Mouse (Mus musculus) kidney, postnatal 0 days (tissue): Measurements from ENCODE around the gene Ado. TPM values are rescaled to one million over a fixed set of nuclear protein-coding genes. Genes with fewer than 3 reads are reported as not detected.

Source experiments
- ATAC-seq: fragments of 200-750 bp; cut with Nextera tagmentation; replicated peaks from 2 replicates; pipeline ENCODE4 v1.8.0; 2017; ENCODE audit warnings: low read depth, moderate number of reproducible peaks, moderate TSS enrichment, moderate library complexity; ENCODE audit not compliant: low FRiP score
- DNase-seq: peaks from one replicate; pipeline ENCODE4 v3.0.0-alpha.2; 2016; ENCODE audit warnings: low spot score
- H3K27ac ChIP-seq: fragments of 300-500 bp; sonication (generic); 2 replicates; pipeline ENCODE4 v1.5.1; 2014; ENCODE audit warnings: mild to moderate bottlenecking
- H3K27me3 ChIP-seq: fragments of 300-500 bp; sonication (generic); 2 replicates; pipeline ENCODE4 v1.6.1; 2014; ENCODE audit warnings: low read length, mixed read lengths; ENCODE audit not compliant: insufficient read depth
- H3K36me3 ChIP-seq: fragments of 300-500 bp; sonication (generic); 2 replicates; pipeline ENCODE4 v1.6.1; 2014; ENCODE audit warnings: low read length, mixed read lengths; ENCODE audit not compliant: insufficient read depth
- H3K4me1 ChIP-seq: fragments of 300-500 bp; sonication (generic); replicated peaks from 2 replicates; pipeline ENCODE4 v1.6.1; 2014; ENCODE audit warnings: antibody characterized with exemption, low read length, mixed read lengths; ENCODE audit not compliant: insufficient read depth
- H3K4me2 ChIP-seq: fragments of 300-500 bp; sonication (generic); 2 replicates; pipeline ENCODE4 v1.6.1; 2014; ENCODE audit warnings: mild to moderate bottlenecking, low read length, moderate library complexity, mixed read lengths
- H3K4me3 ChIP-seq: fragments of 300-500 bp; sonication (generic); replicated peaks from 2 replicates; pipeline ENCODE4 v1.5.1; 2014; ENCODE audit warnings: low read depth, low read length
- H3K9ac ChIP-seq: fragments of 300-500 bp; sonication (generic); 2 replicates; pipeline ENCODE4 v1.6.1; 2014; ENCODE audit warnings: low read depth, low read length
- H3K9me3 ChIP-seq: fragments of 300-500 bp; sonication (generic); replicated peaks from 2 replicates; pipeline ENCODE4 v1.6.1; 2016; ENCODE audit warnings: low read length, inconsistent platforms, mixed read lengths
- CTCF ChIP-seq: IDR thresholded peaks from 2 replicates; pipeline ENCODE4 v1.5.1; 2016; ENCODE audit warnings: antibody characterized with exemption, low read depth, mild to moderate bottlenecking, moderate library complexity
- WGBS: fragments of 180-500 bp; shearing (Covaris S2); extraction: QIAGEN DNeasy Blood & Tissue Kit; methylation state at CpG from one replicate; pipeline ENCODE4 v1.1.7; 2014; 5-methylcytosine and 5-hydroxymethylcytosine counted together
- polyA plus RNA-seq: library from polyadenylated mRNA; unstranded; fragments of >200 nt; fragmentation: Nextera tagmentation; extraction: Ambion mirVana; gene quantifications from 2 replicates; pipeline ENCODE4 v1.2.1, GENCODE M21; 2015

Gene Ado
- polyA plus RNA-seq, 1 experiment from 2014 or later: 51.2 TPM

GRCm38 (mm10) chr10:67571443-67571842 lies 22.7 kb upstream of the Ado start:
- H3K9ac ChIP-seq: no peak overlapping the region
- H3K27me3 ChIP-seq: no peaks in the 10 kb centered on the region
- H3K4me1 ChIP-seq: no peaks in the 10 kb centered on the region
- 91% methylated on average over 14 of the region's 14 CpGs for WGBS
- no peak for TF ChIP-seq CTCF
- H3K4me2 ChIP-seq: no peak overlapping the region
- H3K27ac ChIP-seq: no peak overlapping the region
- no peaks in the 10 kb centered on the region for H3K36me3 ChIP-seq
- no peaks in the 10 kb centered on the region for H3K9me3 ChIP-seq
- ATAC-seq (no peak), DNase-seq (no peak)
- no peak overlapping the region for H3K4me3 ChIP-seq

DNA sequence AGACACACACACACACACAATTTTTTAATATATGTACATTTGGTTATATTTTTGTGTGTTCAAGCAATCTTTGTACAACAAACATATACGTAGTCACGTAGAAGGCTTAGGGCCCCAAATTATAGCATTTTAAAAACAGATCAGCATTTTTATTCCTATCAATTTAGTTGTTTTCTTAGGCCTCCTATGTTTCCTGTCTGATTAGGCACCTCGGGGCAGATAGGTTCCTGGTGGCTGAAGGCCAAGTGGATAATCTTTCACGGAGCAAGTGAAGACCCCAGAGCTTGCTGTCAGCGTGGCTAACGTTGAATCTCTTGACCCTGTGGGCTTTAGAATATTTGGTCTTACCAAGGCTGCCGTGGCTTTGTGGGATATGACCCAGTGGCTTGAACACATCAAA lies 20.8 kb upstream of the Ado start:
- DNase-seq (no peak), ATAC-seq (no peak)
- Histone ChIP-seq H3K27ac (no peak overlapping the region), H3K9me3 (no peaks in the 10 kb centered on the region), H3K9ac (no peak overlapping the region), H3K4me3 (no peak overlapping the region), H3K36me3 (no peaks in the 10 kb centered on the region), H3K4me1 (no peaks in the 10 kb centered on the region), H3K27me3 (no peaks in the 10 kb centered on the region), H3K4me2 (no peak overlapping the region)
- TF ChIP-seq CTCF: no peak
- WGBS: 48% methylated on average over 7 of the region's 7 CpGs

DNA sequence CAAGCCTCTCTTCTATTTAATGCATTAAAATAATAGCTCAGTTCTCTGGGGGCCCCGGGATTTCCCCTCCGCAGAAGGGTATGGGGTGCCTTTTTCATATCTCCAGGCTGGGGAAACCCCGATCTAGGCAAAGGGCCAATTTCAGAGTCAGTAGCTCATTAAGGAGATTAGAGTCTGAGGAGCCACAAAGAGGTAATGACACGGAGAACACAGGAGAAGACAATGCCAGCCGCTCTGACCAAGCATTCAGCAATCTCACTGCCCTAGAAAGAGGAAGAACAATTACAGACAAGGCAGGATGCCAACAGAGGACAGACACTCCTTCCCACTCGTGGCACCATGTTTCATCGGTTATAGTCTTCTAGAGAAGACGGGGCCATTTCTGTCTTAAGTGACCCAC lies 17.3 kb upstream of the Ado start:
- no peak overlapping the region for H3K4me3 ChIP-seq

DNA sequence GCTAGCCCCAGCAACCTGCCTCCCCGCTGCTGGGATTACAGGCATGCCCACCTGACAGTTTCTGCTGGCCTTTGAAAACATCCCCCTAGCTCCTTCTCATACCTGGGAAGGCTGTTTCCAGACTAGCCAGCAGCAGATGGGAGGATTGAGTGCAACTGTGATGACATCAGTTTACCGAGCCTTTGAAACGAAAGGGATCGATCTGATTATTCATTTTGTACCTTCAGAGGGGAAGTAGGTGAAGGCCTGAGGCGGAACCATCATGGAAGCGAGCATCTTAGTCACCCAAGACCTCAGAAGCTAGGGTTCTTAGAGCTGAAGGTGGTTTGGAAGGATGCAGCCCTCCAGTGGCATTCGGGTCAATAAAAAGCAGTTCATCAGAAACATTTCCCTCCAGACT lies 15.8 kb upstream of the Ado start:
- 95% methylated on average over 7 of the region's 7 CpGs for WGBS
- DNase-seq: no peak
- H3K4me1 ChIP-seq: no peaks in the 10 kb centered on the region
- TF ChIP-seq CTCF: no peak
- H3K36me3 ChIP-seq: no peaks in the 10 kb centered on the region
- no peaks in the 10 kb centered on the region for H3K27me3 ChIP-seq
- no peak for ATAC-seq
- H3K4me3 ChIP-seq: no peak overlapping the region
- H3K27ac ChIP-seq: no peak overlapping the region
- H3K9me3 ChIP-seq: no peaks in the 10 kb centered on the region
- H3K9ac ChIP-seq: no peak overlapping the region
- H3K4me2 ChIP-seq: no peak overlapping the region

More for the DNA sequence above, 17.3 kb upstream of the Ado start:
- no peaks in the 10 kb centered on the region for H3K4me1 ChIP-seq
- no peak overlapping the region for H3K9ac ChIP-seq
- no peak overlapping the region for H3K27ac ChIP-seq
- ATAC-seq: no peak
- H3K27me3 ChIP-seq: no peaks in the 10 kb centered on the region
- TF ChIP-seq CTCF: no peak
- 71% methylated on average over 8 of the region's 8 CpGs for WGBS
- H3K36me3 ChIP-seq: no peaks in the 10 kb centered on the region
- no peak overlapping the region for H3K4me2 ChIP-seq
- no peak for DNase-seq
- H3K9me3 ChIP-seq: no peaks in the 10 kb centered on the region

- ATAC-seq (no peak), DNase-seq (no peak)
- Histone ChIP-seq H3K4me3 (no peak overlapping the region), H3K4me1 (no peaks in the 10 kb centered on the region), H3K27me3 (no peaks in the 10 kb centered on the region), H3K4me2 (no peak overlapping the region), H3K27ac (no peak overlapping the region), H3K9me3 (no peaks in the 10 kb centered on the region), H3K9ac (no peak overlapping the region), H3K36me3 (no peaks in the 10 kb centered on the region)
- no peak for TF ChIP-seq CTCF
- 77% methylated on average over 1 of the region's 1 CpGs for WGBS
Measured at GRCm38 (mm10) chr10:67561185-67561584, 12.4 kb upstream of the Ado start.

GRCm38 (mm10) chr10:67559765-67560394 lies 11.1 kb upstream of the Ado start:
- TF ChIP-seq CTCF: no peak
- no peak overlapping the region for H3K4me3 ChIP-seq
- H3K27me3 ChIP-seq: no peaks in the 10 kb centered on the region
- no peak overlapping the region for H3K9ac ChIP-seq
- H3K4me2 ChIP-seq: no peak overlapping the region
- H3K27ac ChIP-seq: no peak overlapping the region
- WGBS: 57% methylated on average over 13 of the region's 13 CpGs
- no peak for DNase-seq
- H3K36me3 ChIP-seq: no peaks in the 10 kb centered on the region
- no peak for ATAC-seq
- no peaks in the 10 kb centered on the region for H3K9me3 ChIP-seq
- no peaks in the 10 kb centered on the region for H3K4me1 ChIP-seq

- Histone ChIP-seq H3K4me3 (no peak overlapping the region), H3K27ac (no peak overlapping the region), H3K4me1 (no peaks in the 10 kb centered on the region), H3K27me3 (no peaks in the 10 kb centered on the region), H3K9me3 (no peaks in the 10 kb centered on the region), H3K36me3 (no peaks in the 10 kb centered on the region), H3K9ac (no peak overlapping the region), H3K4me2 (no peak overlapping the region)
- ATAC-seq (no peak), DNase-seq (no peak)
- TF ChIP-seq CTCF: no peak
- 77% methylated on average over 4 of the region's 4 CpGs for WGBS
Measured at GRCm38 (mm10) chr10:67558053-67558452, 9.3 kb upstream of the Ado start.
